Mouse (Mus musculus) lung, postnatal 36 days (tissue): Measurements from ENCODE around the gene Parp14.
"Not testable (repeated sequence)": the region's sequence is repeated elsewhere in the genome, so short reads cannot be mapped to it uniquely, and the experiment has no call there.

ENCODE experiments used
- DNase-seq: peaks from one replicate; pipeline ENCODE4 v3.0.0; 2022; ENCODE audit warnings: mixed read lengths

Parp14 gene

GRCm38 (mm10) chr16:35871048-35871851 lies at the start of gene Parp14:
Gene Parp14, minus strand, starts transcription at chr16:35871544.
- peak; percentile 67 for DNase-seq

GRCm38 (mm10) chr16:35918721-35919543 lies 47.6 kb upstream of the Parp14 start:
- peak; percentile 43 for DNase-seq

DNA sequence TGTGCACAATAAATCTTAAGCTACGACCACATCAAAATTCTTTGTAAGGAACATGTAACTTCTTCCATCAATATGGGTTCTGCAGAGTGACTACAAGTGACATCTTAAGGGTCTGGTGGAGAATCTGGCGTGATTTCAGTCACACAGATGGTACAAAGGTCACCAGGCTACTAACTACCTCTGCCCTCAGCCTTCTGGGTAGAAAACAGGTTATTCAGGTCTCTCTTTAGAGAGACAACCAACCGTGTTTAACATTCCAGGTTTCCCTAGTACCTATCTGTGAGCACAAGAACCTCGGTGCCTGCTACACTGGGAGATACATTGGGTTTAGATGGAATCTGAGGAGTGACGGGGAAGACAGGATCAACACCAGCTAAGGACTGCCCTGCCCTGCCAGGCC lies 43.0 kb upstream of the Parp14 start:
- no peak for DNase-seq

GRCm38 (mm10) chr16:35913526-35913925 lies 42.2 kb upstream of the Parp14 start:
- peak; percentile 47 for DNase-seq

- no peak for DNase-seq
Observed at GRCm38 (mm10) chr16:35911449-35911848, 40.1 kb upstream of the Parp14 start.

- no peak for DNase-seq
Observed at GRCm38 (mm10) chr16:35907432-35908201, 36.3 kb upstream of the Parp14 start.

DNA sequence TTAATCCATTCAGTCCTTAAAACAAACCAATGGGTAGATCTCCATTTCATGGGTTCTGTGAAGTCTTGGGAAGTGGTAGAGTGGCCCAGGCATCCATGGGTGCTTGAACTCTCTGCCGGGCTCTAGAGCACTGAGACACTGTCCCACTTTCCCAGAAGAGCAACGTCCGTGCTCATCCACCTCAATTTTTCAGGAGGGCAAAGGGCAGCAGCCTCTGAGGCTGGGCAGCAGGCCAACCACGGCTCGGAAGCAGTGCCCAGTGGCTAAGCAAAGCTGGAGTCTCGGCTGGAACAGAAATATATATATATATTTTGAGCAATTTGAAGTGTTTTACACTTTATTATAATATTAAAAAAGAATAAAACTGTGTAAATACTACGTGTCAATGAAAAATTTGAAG lies 35.5 kb upstream of the Parp14 start:
- no peak for DNase-seq

DNA sequence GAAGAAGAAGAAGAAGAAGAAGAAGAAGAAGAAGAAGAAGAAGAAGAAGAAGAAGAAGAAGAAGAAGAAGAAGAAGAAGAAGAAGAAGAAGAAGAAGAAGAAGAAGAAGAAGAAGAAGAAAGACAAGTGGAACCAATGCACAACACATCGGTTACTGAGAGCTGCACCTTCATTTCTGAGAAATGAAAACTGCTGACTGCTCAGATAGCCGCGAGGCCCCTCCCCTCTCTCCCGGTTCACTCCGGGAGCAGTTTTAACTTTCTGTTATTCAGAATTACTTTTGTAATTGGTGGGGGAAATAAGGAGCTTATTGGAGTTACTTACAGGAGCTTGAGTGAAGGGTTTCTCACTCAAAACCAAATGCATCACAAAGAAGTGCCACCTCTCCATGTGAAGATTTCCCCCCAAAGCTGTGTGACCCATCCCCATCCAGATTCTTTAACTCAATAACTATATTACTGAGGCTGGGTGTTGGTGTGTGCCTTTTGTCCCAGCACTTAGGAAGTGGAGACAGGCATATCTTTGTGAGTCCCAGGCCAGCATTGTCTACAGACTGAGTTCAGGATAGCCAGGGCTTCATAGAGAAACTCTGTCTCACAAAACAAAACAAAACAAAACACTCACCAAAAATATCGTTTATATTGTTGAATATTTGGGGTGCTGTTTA lies 34.6 kb upstream of the Parp14 start:
- no peak for DNase-seq

- no peak for DNase-seq
Observed at GRCm38 (mm10) chr16:35905355-35905754, 34.0 kb upstream of the Parp14 start.

- DNase-seq = no peak
Observed at GRCm38 (mm10) chr16:35904121-35904736, 32.9 kb upstream of the Parp14 start.

- no peak for DNase-seq
Observed at GRCm38 (mm10) chr16:35903014-35903640, 31.8 kb upstream of the Parp14 start.

DNA sequence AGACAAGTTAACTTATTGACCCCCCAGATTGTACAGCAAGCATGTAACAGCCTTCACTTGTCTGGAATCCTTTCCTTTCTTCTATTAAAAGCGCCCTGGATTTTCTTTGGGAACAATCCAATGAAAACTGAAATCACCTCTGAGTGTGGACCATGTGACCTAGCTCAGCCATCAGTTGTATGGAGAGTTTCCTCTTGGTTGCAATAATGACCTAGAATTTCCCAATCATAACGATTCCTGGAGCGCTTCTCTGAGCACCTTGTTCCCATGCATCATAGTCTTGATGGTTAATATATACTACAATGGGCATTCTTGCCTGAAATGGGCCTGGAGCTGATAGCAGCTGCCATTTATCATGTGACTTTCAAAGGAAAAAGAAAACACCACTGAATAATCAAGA lies 29.2 kb upstream of the Parp14 start:
- no peak for DNase-seq

GRCm38 (mm10) chr16:35894997-35895396 lies 23.7 kb upstream of the Parp14 start:
- DNase-seq = no peak

DNA sequence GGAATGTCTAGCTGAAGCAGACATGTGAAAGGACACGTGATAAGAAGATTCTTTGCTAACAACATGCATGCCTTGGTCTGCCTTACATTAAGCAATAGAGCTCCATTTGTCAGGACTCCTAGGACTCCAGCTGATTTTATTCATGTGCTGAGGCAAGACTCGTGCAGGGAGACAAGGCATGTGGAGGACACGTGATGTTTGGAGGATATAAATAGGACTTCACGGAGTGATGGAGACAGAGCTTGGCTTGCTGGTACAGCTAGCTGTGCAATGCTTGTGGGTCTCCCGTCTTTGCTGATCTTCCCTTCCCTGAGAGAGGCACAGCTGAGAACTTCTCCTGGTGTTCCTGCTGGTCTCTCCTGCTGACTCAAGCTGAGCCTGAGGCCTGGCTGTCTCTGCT lies 20.3 kb upstream of the Parp14 start:
- not testable (repeated sequence) for DNase-seq

DNA sequence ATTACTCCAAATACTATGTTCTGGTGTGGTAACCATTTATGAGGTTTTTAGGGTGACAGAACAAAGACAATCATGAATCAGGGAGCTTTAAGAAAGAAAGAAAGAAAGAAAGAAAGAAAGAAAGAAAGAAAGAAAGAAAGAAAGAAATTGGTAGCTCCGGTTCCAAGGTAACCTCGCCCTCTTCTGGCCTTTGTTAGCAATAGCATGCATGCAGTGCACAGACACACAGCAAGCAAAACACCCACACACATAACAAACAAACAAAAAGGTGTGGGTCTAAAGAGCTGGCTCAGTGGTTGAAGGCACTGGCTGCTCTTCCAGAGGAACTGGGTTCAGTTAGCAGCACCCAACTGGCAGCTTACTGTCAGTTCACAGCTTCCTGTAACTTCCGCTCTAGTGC lies 19.3 kb upstream of the Parp14 start:
- no peak for DNase-seq

DNA sequence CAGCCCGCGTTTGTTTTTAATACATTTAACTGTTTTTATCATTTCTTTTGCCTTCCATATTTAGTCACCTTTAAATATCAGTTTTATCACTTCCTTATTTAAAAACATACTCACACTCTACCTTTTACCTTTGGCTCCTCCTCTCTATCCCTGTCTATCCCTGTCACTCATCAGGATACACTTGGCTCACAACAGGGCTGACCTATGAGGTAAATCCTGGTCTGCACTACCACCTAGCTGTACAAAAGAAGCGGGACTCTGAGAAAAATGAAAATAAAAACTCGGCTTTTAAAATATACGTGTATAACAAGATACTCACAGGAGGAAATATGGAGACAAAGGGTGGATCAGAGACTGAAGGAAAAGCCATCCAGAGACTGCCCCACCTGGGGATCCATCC lies 17.6 kb upstream of the Parp14 start:
- DNase-seq = no peak

GRCm38 (mm10) chr16:35888174-35888573 lies 16.8 kb upstream of the Parp14 start:
- peak; percentile 40 for DNase-seq

DNA sequence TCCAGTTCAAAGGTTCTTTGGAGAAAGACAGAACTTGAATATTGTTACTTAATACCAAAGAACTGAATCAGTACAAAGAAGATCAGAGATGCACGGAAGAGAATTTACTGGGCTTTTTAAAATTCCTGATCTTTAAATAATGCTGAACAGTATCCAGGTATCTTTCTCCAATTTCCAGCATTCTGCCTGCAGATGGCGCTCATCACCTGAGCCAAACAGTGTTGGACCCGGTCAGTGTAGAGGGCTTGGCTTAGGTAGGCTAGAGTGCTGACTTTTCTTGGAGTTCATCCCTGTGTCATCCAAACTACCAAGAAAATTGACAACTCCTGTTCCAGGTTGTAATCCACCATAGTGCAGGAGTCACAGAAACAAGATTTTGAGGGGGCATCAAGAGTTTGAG lies 3.1 kb upstream of the Parp14 start:
- peak; percentile 88 for DNase-seq

DNA sequence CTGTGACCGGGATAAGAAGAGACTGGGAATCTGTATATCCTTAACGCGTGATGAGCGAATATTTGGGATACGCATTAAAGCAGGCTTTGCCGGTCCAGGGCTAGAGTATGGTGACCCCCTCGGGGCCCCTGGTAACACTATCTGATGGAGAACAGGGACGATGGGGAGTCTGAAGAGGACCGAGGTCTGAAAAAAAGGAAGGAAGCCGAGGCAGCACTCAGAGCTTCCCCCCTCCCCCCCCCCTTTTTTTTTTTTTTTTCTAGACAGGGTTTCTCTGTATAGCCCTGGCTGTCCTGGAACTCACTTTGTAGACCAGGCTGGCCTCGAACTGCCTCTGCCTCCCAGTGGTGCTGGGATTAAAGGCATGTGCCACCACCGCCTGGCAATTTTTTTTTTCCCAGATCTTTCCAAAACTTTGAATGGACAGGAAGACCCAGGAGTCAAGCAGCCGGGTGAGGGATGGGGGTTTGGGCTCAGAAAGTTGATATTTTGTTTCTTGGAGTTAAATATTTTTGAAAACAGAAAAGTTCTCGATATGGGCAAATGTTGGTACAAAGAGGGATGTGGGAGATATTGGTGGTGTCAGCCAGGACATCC lies 1.2 kb upstream of the Parp14 start:
- DNase-seq = no peak

- DNase-seq = no peak
Observed at GRCm38 (mm10) chr16:35871898-35872297, 554 bp upstream of the Parp14 start.

DNA sequence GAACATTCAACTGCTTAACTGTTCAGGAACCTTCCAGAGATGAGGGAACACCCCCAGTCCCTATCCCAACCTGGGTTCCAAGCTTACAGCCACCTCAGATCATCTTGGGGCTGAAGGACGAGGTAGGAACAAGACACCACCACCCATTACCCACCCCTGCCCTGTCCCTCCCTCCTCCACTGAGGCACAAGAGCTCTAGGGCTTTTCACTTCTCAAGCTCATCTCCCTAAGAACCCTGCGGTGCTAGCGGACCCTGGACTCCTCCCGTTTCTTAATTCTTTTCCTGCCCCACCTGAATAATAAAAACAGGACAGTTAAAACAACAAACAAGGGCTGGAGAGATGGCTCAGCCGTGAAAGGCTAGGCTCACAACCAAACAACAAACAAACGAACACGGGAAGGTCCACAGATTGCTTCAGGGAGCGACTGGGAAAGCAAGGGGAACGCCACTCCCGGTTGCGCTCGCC lies 730 bp downstream of the Parp14 start:
- DNase-seq = peak; percentile 12
